Mouse (Mus musculus): ENCODE measurements around the gene Bricd5. TPM values are rescaled to one million over a fixed set of nuclear protein-coding genes. Genes with fewer than 3 reads are reported as not detected.

The Bricd5 gene
- polyA plus RNA-seq, 1 experiment from 2014 or later: 0.73 TPM

DNA sequence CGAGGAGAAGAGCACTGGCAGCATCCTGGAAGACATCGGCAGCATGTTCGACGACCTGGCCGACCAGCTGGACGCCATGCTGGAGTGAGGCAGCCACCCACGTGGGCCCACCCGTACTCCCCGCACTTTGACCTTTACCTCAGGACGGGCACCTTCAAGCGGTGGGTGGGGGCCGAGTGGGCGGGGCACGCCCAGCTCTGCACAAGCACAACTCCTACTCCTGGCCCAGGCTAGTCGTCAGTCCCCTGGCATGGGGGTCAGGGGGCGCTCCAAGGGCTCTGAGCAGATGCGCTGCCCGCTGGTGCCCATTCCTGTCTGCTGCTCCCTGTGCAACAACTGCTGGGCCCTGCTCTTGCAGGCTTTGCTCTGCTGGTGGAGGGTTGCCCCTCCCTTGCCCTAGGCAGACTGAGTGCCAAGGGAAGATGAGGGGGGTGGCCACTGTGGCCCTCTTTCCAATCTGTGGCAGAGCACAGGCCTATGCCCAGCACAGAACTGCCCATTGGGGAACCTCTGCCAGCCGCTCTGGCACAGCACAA is 33.5 kb downstream of the Bricd5 start:
- Histone ChIP-seq H3K36me3 (peaks cover 96% of the 10 kb centered on the region), H3K9me3 (replicated peaks) (no peaks in the 10 kb centered on the region), H3K4me3 (replicated peaks) (no peak overlapping the region), H3K9ac (replicated peaks) (no peak overlapping the region), H3K27me3 (replicated peaks) (no peaks in the 10 kb centered on the region), H3K27ac (replicated peaks) (no peak overlapping the region), H3K4me1 (peaks cover 4% of the 10 kb centered on the region), H3K4me2 (no peak overlapping the region)
- WGBS: 62% methylated on average over 19 of the region's 19 CpGs
- ATAC-seq (ENCODE audit: low FRiP score): no peak

DNA sequence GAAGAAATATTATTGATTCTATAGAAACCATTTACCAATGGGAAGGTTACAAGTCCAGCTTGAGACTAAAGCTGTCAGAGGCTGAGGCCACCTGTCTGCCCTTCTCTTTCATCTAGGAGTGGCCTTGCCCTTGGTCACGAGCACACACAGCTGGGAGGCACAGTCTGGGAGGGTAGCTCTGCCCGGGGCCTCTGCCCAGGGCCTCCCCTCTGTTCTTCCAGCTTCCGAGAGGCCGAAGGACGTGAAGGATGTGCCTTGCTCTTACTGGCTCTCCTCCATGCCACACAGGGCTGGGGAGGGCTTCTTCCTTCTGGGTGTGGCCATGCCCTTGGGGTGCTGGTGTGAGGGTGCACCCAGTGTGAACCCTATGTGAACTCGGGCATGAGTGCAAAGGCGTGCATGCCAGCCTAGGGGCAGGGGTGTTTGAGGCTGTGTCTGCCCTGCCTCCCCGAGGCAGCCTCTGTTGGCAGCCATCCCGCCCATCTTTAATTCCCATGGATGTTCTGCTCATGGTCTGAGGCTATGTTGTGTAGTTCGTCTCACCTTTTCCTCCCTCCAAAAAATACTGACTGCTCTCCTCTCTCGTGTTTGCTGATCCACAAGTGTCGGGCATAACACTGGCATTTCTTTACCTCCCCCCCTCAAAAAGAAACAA is 34.2 kb downstream of the Bricd5 start:
- WGBS: 83% methylated on average over 12 of the region's 12 CpGs
- ATAC-seq (ENCODE audit: low FRiP score): no peak
- no peak overlapping the region for H3K9ac ChIP-seq (replicated peaks)
- peaks cover 89% of the 10 kb centered on the region for H3K36me3 ChIP-seq
- H3K4me2 ChIP-seq: no peak overlapping the region
- H3K4me3 ChIP-seq (replicated peaks): no peak overlapping the region
- no peak overlapping the region for H3K27ac ChIP-seq (replicated peaks)
- peaks cover 4% of the 10 kb centered on the region for H3K4me1 ChIP-seq
- H3K9me3 ChIP-seq (replicated peaks): no peaks in the 10 kb centered on the region
- H3K27me3 ChIP-seq (replicated peaks): no peaks in the 10 kb centered on the region

DNA sequence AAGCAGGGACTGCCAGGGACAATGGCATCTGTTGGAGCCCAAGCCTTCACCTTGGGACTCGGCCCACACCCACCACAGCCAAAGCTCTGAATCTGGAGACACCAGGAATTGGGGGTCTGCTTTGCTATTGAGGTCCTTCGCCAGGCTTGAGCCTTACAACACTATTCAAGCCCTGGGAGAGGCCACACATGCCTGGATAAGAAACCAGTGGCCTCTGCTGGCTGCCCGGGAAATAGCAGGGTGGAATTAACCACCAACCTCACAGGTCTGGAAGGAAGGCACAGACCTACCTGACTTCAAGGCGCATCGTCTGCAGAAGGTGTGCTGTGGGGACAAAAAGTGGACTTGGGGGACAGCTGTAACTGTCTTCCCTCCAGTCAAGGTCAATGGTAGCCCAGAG is 39.9 kb downstream of the Bricd5 start:
- no peak overlapping the region for H3K9ac ChIP-seq (replicated peaks)
- 55% methylated on average over 5 of the region's 5 CpGs for WGBS
- no peaks in the 10 kb centered on the region for H3K27me3 ChIP-seq (replicated peaks)
- H3K4me2 ChIP-seq: no peak overlapping the region
- no peak overlapping the region for H3K4me3 ChIP-seq (replicated peaks)
- no peak overlapping the region for H3K27ac ChIP-seq (replicated peaks)
- peaks cover 81% of the 10 kb centered on the region for H3K36me3 ChIP-seq
- H3K4me1 ChIP-seq: no peaks in the 10 kb centered on the region
- H3K9me3 ChIP-seq (replicated peaks): no peaks in the 10 kb centered on the region
- ATAC-seq (ENCODE audit: low FRiP score): peak; percentile 39; the same call in 1 of the 2 replicates

DNA sequence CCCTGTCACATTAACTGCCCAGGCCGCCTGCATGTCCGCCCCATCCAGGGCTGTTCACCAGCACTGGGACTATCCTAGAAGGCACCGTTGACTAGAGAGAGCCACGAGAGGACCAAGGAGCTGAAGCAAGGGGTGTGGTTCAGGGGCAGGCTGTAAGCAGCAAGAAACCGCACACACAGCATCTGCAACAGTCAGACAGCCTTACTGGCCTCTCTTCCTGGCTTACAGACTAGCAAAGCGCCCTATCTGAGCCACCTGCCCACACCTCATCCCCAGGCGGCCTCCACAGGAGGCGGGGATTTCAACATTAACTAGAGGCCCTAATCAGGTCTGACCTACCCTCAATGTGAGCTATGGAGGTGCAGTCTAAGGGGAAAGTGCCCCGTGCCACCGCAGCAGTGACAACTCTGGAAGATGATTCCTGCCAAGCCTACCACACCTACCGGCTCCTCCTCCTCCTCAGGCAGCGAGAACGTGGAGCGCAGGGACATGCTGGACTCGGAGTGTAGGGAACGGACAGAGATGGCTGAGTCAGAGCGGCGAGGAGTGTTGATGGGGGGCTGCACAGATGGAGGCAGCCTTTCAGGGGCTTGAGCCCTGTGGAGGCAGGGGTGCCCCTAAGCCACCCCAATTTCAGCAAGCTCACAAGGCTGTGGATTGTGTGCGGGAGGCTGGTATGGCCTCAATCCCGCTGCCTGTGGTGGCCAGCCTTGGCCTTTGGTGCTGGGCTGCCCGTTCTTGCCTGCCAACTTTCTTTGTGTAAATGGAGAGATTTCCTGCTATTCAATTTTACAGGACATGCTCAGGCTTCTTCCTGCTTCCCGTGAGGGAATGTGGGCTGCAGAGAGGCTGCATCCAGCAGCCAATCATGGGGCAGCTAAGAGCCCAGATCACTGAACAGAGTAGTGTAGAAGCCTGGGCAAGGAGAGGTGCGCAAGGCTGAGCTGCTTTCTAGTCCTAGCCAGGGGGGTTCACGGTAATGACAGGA is 40.9 kb downstream of the Bricd5 start:
- Histone ChIP-seq H3K27ac (replicated peaks) (peak overlapping the region; percentile 18; the same call in 1 of the 2 replicates), H3K4me3 (replicated peaks) (no peak overlapping the region), H3K9ac (replicated peaks) (no peak overlapping the region), H3K4me2 (0 out of 2 replicates have a peak overlapping the region, but pooled peaks have one; percentile 5), H3K9me3 (replicated peaks) (no peaks in the 10 kb centered on the region), H3K4me1 (no peaks in the 10 kb centered on the region), H3K36me3 (peaks cover 73% of the 10 kb centered on the region), H3K27me3 (replicated peaks) (no peaks in the 10 kb centered on the region)
- ATAC-seq (ENCODE audit: low FRiP score): no peak
- WGBS: 89% methylated on average over 24 of the region's 24 CpGs

DNA sequence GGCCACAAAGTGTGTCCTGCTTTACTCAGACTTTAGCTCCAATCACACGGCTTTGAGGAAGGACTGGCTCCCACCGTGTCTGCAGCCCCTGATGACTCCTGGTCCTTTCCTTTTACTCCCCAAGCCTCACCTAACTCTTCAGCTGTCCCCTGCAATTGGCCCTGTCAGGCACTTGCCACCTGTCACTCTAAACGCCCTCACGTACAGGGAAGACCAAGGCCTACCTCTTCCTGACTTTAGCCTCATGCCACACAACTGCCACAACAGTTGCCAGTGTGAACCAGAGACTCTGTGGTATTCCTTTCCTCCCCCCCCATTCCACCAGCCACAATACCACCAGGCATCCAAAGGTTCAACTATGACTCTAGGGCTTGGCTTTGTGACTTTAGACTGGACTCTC is 46.8 kb downstream of the Bricd5 start:
- peaks cover 40% of the 10 kb centered on the region for H3K36me3 ChIP-seq
- H3K27me3 ChIP-seq (replicated peaks): no peaks in the 10 kb centered on the region
- no peak for ATAC-seq (ENCODE audit: low FRiP score)

DNA sequence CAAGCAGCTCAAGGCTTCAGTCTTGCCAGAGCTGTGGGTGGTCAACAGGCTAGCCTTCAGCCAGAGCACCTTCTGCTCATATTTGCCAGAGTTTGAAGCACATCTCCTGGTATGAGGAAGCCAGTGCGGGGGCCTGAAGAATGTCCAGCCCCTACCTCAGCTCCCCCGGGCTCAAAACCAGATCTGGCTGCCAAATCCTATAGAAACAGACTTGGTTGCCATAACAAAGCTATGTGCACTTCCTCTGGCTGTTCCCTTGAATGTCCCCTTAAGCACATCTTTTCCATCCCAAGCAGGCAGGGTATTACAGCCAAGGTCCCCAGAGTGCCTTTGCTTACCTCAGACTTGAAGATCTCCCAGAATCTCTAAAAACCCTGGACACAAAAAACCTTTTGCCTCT is 51.0 kb downstream of the Bricd5 start:
- 73% methylated on average over 2 of the region's 2 CpGs for WGBS
- no peak overlapping the region for H3K4me2 ChIP-seq
- H3K4me3 ChIP-seq (replicated peaks): no peak overlapping the region
- H3K9ac ChIP-seq (replicated peaks): 0 out of 2 replicates have a peak overlapping the region, but pooled peaks have one; percentile 18
- H3K9me3 ChIP-seq (replicated peaks): no peaks in the 10 kb centered on the region
- ATAC-seq (ENCODE audit: low FRiP score): no peak
- H3K36me3 ChIP-seq: peaks cover 7% of the 10 kb centered on the region; the same call in 1 of the 2 replicates
- no peaks in the 10 kb centered on the region for H3K27me3 ChIP-seq (replicated peaks)
- H3K4me1 ChIP-seq: peaks cover 40% of the 10 kb centered on the region
- no peak overlapping the region for H3K27ac ChIP-seq (replicated peaks)

More for the DNA sequence above, 46.8 kb downstream of the Bricd5 start:
- 83% methylated on average over 4 of the region's 4 CpGs for WGBS
- Histone ChIP-seq H3K9ac (replicated peaks) (no peak overlapping the region), H3K4me3 (replicated peaks) (no peak overlapping the region), H3K4me2 (no peak overlapping the region), H3K9me3 (replicated peaks) (no peaks in the 10 kb centered on the region), H3K27ac (replicated peaks) (no peak overlapping the region), H3K4me1 (peaks cover 10% of the 10 kb centered on the region)

Other genes starting within 250 kb of the Bricd5 start
- gene Ccnf, start 222.4 kb upstream of the Bricd5 start, polyA plus RNA-seq (2015; fragmentation: Nextera tagmentation; extraction: Ambion mirVana): 13.4 and 26.3 TPM in 2 replicates
- 0.70 and 1.3 TPM in 2 replicates for gene Abca17, start 122.8 kb upstream of the Bricd5 start, polyA plus RNA-seq (2015; fragmentation: Nextera tagmentation; extraction: Ambion mirVana)
- 25.5 and 29.4 TPM in 2 replicates for gene Abca3, start 121.9 kb upstream of the Bricd5 start, polyA plus RNA-seq (2015; fragmentation: Nextera tagmentation; extraction: Ambion mirVana)
- 289 and 293 TPM in 2 replicates for gene Rnps1, start 59.3 kb upstream of the Bricd5 start, polyA plus RNA-seq (2015; fragmentation: Nextera tagmentation; extraction: Ambion mirVana)
- 51.5 and 58.8 TPM in 2 replicates for gene Eci1, start 47.2 kb upstream of the Bricd5 start, polyA plus RNA-seq (2015; fragmentation: Nextera tagmentation; extraction: Ambion mirVana)
- gene Dnase1l2, start 30.8 kb upstream of the Bricd5 start, polyA plus RNA-seq (2015; fragmentation: Nextera tagmentation; extraction: Ambion mirVana): 5.4 and 8.7 TPM in 2 replicates
- 46.3 and 49.5 TPM in 2 replicates for gene E4f1, start 3.6 kb upstream of the Bricd5 start, polyA plus RNA-seq (2015; fragmentation: Nextera tagmentation; extraction: Ambion mirVana)
- 76.1 and 79.7 TPM in 2 replicates for gene Pgp, start 3.5 kb upstream of the Bricd5 start, polyA plus RNA-seq (2015; fragmentation: Nextera tagmentation; extraction: Ambion mirVana)
- gene Mlst8, start 5.2 kb downstream of the Bricd5 start, polyA plus RNA-seq (2015; fragmentation: Nextera tagmentation; extraction: Ambion mirVana): 29.5 and 33.1 TPM in 2 replicates
- 42.7 and 53.4 TPM in 2 replicates for gene Caskin1, start 14.7 kb downstream of the Bricd5 start, polyA plus RNA-seq (2015; fragmentation: Nextera tagmentation; extraction: Ambion mirVana)
- 83.2 and 89.4 TPM in 2 replicates for gene Traf7, start 54.1 kb downstream of the Bricd5 start, polyA plus RNA-seq (2015; fragmentation: Nextera tagmentation; extraction: Ambion mirVana)
- gene Rab26, start 60.3 kb downstream of the Bricd5 start, polyA plus RNA-seq (2015; fragmentation: Nextera tagmentation; extraction: Ambion mirVana): 6.1 and 9.1 TPM in 2 replicates
- gene Pkd1, start 76.0 kb downstream of the Bricd5 start, polyA plus RNA-seq (2015; fragmentation: Nextera tagmentation; extraction: Ambion mirVana): 31.2 and 31.7 TPM in 2 replicates
- 60.6 and 68.8 TPM in 2 replicates for gene Tsc2, start 158.7 kb downstream of the Bricd5 start, polyA plus RNA-seq (2015; fragmentation: Nextera tagmentation; extraction: Ambion mirVana)
- 8.3 and 10.0 TPM in 2 replicates for gene Nthl1, start 158.8 kb downstream of the Bricd5 start, polyA plus RNA-seq (2015; fragmentation: Nextera tagmentation; extraction: Ambion mirVana)
- gene Slc9a3r2, start 176.4 kb downstream of the Bricd5 start, polyA plus RNA-seq (2015; fragmentation: Nextera tagmentation; extraction: Ambion mirVana): 60.2 and 65.7 TPM in 2 replicates
- 0.42 and 0.51 TPM in 2 replicates for gene Npw, start 184.6 kb downstream of the Bricd5 start, polyA plus RNA-seq (2015; fragmentation: Nextera tagmentation; extraction: Ambion mirVana)
- gene Zfp598, start 195.8 kb downstream of the Bricd5 start, polyA plus RNA-seq (2015; fragmentation: Nextera tagmentation; extraction: Ambion mirVana): 19.2 and 20.5 TPM in 2 replicates
- gene Syngr3, start 216.1 kb downstream of the Bricd5 start, polyA plus RNA-seq (2015; fragmentation: Nextera tagmentation; extraction: Ambion mirVana): 214 and 242 TPM in 2 replicates
- 36.5 and 37.9 TPM in 2 replicates for gene Gfer, start 222.3 kb downstream of the Bricd5 start, polyA plus RNA-seq (2015; fragmentation: Nextera tagmentation; extraction: Ambion mirVana)
- gene Noxo1, start 222.3 kb downstream of the Bricd5 start, polyA plus RNA-seq (2015; fragmentation: Nextera tagmentation; extraction: Ambion mirVana): 1.9 and 3.9 TPM in 2 replicates
- 55.6 and 66.5 TPM in 2 replicates for gene Tbl3, start 233.8 kb downstream of the Bricd5 start, polyA plus RNA-seq (2015; fragmentation: Nextera tagmentation; extraction: Ambion mirVana)
- gene Rnf151, start 244.2 kb downstream of the Bricd5 start, polyA plus RNA-seq (2015; fragmentation: Nextera tagmentation; extraction: Ambion mirVana): 0.15 TPM in 1 of 2 replicates, not detected in the other
- 729 and 914 TPM in 2 replicates for gene Rps2, start 244.2 kb downstream of the Bricd5 start, polyA plus RNA-seq (2015; fragmentation: Nextera tagmentation; extraction: Ambion mirVana)